Mouse (Mus musculus): ENCODE measurements around the gene Nosip.

DNA sequence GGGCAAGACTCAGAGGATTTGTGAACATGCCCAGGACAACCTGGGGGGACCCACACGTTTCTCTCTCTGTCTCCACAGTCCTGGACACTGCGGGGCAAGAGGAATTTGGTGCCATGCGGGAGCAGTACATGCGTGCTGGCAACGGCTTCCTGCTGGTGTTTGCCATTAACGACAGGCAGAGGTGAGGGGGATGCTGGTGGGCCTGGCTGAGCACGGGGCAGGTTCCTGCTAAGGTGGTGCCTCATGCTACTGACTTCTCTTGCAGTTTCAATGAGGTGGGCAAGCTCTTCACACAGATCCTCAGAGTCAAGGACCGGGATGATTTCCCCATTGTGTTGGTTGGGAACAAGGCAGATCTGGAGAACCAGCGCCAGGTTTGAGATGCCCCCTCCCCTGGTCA is 42.0 kb upstream of the Nosip start:
- TF ChIP-seq EP300 (IDR thresholded peaks at IDR 0.05; ENCODE audit: insufficient read depth, low read depth, low read length), result no peak
- no peak for TF ChIP-seq CTCF (IDR thresholded peaks at IDR 0.05)
- TF ChIP-seq POLR2A (IDR thresholded peaks at IDR 0.05; ENCODE audit: insufficient read depth, low read depth, low read length), result no peak

Measured in heart, adult 2 months (tissue).